Mouse (Mus musculus): Measurements from ENCODE around the gene Slc1a2. TPM values are rescaled to one million over a fixed set of nuclear protein-coding genes. Genes with fewer than 3 reads are reported as not detected.

The Slc1a2 gene
- polyA plus RNA-seq, 1 experiment from 2014 or later, result 26.7 TPM

DNA sequence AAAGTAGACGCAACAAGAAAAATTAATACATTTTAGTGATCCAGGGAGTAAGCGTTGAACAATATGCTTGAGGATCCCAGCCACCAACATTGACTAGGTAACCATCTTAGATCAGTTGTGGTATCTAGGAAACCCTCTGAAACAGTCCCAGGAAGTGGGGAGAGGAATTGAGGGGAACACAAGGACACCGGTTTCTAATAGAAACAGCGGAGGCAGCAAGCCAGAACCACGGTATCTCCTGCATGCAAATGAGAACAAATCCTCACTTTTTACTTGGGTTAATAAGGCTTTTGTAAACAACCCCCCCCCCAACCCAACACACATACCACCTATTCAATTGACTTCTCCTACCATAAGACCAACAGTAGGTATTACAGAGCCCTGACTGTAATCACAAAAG, 101.0 kb downstream of the Slc1a2 start:
- H3K27ac ChIP-seq, result no peak overlapping the region
- ATAC-seq (ENCODE audit: low FRiP score), result no peak
- no peaks in the 10 kb centered on the region for H3K4me1 ChIP-seq (replicated peaks; ENCODE audit: control insufficient read depth, insufficient read depth, low read length)
- no peak for DNase-seq (ENCODE audit: low spot score)
- H3K27me3 ChIP-seq (ENCODE audit: control insufficient read depth, insufficient read depth, low read length), result no peaks in the 10 kb centered on the region
- H3K4me3 ChIP-seq (replicated peaks; ENCODE audit: low read length), result no peak overlapping the region
- 83% methylated on average over 5 of the region's 5 CpGs for WGBS
- no peak overlapping the region for H3K9ac ChIP-seq
- no peak overlapping the region for H3K4me2 ChIP-seq (replicated peaks)
- peaks cover 53% of the 10 kb centered on the region for H3K36me3 ChIP-seq (replicated peaks; ENCODE audit: control insufficient read depth, insufficient read depth)
- H3K9me3 ChIP-seq (ENCODE audit: control insufficient read depth, low read length), result no peaks in the 10 kb centered on the region

DNA sequence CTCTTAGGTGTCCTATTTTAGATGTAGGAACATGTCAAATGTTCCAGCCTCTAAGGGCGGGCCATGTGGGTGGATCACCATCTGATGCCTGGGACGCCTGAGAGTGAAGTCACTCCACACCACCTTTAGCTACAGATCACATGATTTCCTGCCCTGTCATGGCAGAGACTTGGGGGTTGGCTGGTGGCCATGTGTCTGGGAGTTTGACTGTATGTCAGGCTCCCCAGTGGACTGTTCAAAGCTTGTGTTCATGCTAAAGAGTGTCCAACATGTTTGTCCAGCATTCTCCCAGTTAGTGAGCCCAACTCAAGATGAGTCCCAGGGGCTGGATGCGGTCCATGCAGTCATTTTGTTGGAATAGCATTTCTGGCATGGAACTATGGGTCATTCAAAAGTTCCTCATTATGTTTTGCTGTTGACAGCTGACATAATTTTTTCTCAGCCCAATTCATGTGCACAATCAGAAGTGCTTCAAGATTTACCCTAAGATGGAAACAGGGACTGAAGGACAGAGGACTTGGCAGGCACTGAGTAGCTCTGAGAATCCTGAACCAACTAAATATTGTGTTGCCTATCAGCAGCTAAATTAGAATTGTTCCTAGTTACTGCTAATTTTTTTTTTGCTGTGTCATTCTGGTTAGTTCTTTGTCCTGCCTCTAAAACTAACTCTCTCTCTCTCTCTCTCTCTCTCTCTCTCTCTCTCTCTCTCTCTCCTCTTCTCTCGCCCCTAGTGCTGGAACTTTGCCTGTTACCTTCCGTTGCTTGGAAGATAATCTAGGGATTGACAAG, 102.0 kb downstream of the Slc1a2 start:
- H3K9me3 ChIP-seq (ENCODE audit: control insufficient read depth, low read length), result no peaks in the 10 kb centered on the region
- no peak overlapping the region for H3K27ac ChIP-seq
- H3K9ac ChIP-seq, result no peak overlapping the region
- WGBS, result 84% methylated on average over 5 of the region's 5 CpGs
- ATAC-seq (ENCODE audit: low FRiP score) (no peak), DNase-seq (ENCODE audit: low spot score) (no peak)
- H3K36me3 ChIP-seq (replicated peaks; ENCODE audit: control insufficient read depth, insufficient read depth), result peaks cover 59% of the 10 kb centered on the region
- no peak overlapping the region for H3K4me2 ChIP-seq (replicated peaks)
- H3K4me3 ChIP-seq (replicated peaks; ENCODE audit: low read length), result no peak overlapping the region
- H3K27me3 ChIP-seq (ENCODE audit: control insufficient read depth, insufficient read depth, low read length), result no peaks in the 10 kb centered on the region
- no peaks in the 10 kb centered on the region for H3K4me1 ChIP-seq (replicated peaks; ENCODE audit: control insufficient read depth, insufficient read depth, low read length)

DNA sequence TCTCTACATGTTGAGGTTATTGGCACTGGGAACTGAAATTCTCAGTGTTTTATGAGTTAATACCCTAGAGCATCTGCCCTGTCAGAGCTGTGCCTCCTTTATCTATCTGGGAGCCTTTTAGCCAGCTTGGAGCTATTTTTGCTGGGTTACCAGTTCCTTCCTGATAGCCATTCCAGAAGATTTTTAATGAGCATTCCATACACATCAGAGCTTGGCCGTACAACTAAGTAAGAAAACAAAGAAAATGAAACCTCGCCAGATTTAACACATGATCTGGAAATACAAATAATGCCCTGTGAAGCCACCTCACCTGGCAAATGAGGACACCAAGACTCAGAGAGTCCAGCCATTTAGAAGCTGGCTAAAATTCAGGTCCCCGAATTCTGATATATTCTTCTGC, 104.7 kb downstream of the Slc1a2 start:
- DNase-seq (ENCODE audit: low spot score) (no peak), ATAC-seq (ENCODE audit: low FRiP score) (no peak)
- Histone ChIP-seq H3K4me3 (replicated peaks; ENCODE audit: low read length) (no peak overlapping the region), H3K36me3 (replicated peaks; ENCODE audit: control insufficient read depth, insufficient read depth) (peaks cover 49% of the 10 kb centered on the region), H3K27ac (no peak overlapping the region), H3K9me3 (ENCODE audit: control insufficient read depth, low read length) (no peaks in the 10 kb centered on the region), H3K27me3 (ENCODE audit: control insufficient read depth, insufficient read depth, low read length) (no peaks in the 10 kb centered on the region), H3K9ac (no peak overlapping the region), H3K4me1 (replicated peaks; ENCODE audit: control insufficient read depth, insufficient read depth, low read length) (no peaks in the 10 kb centered on the region), H3K4me2 (replicated peaks) (no peak overlapping the region)
- 90% methylated on average over 3 of the region's 3 CpGs for WGBS

DNA sequence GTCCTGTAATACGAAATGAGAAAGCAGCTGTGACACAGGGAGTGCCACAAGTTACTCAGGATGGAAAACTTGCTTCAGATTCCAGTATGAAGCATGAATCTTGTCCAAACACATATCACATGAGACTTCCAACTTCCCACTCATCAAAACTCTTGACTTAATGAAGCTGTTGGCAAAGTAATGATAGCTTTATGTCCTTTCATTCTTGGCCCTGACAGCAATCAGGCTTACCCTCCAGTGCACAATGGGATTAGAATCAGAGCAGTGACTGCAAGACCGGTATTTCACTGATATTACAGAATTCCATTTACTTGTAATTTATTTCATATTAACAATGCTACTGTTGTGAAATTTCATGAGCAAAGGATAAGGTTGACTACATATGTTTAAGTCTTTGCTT, 105.5 kb downstream of the Slc1a2 start:
- Histone ChIP-seq H3K4me1 (replicated peaks; ENCODE audit: control insufficient read depth, insufficient read depth, low read length) (no peaks in the 10 kb centered on the region), H3K27ac (no peak overlapping the region), H3K27me3 (ENCODE audit: control insufficient read depth, insufficient read depth, low read length) (no peaks in the 10 kb centered on the region), H3K9ac (no peak overlapping the region), H3K36me3 (replicated peaks; ENCODE audit: control insufficient read depth, insufficient read depth) (peaks cover 55% of the 10 kb centered on the region), H3K9me3 (ENCODE audit: control insufficient read depth, low read length) (no peaks in the 10 kb centered on the region), H3K4me2 (replicated peaks) (no peak overlapping the region), H3K4me3 (replicated peaks; ENCODE audit: low read length) (no peak overlapping the region)
- 88% methylated on average over 2 of the region's 2 CpGs for WGBS
- no peak for ATAC-seq (ENCODE audit: low FRiP score)
- no peak for DNase-seq (ENCODE audit: low spot score)

DNA sequence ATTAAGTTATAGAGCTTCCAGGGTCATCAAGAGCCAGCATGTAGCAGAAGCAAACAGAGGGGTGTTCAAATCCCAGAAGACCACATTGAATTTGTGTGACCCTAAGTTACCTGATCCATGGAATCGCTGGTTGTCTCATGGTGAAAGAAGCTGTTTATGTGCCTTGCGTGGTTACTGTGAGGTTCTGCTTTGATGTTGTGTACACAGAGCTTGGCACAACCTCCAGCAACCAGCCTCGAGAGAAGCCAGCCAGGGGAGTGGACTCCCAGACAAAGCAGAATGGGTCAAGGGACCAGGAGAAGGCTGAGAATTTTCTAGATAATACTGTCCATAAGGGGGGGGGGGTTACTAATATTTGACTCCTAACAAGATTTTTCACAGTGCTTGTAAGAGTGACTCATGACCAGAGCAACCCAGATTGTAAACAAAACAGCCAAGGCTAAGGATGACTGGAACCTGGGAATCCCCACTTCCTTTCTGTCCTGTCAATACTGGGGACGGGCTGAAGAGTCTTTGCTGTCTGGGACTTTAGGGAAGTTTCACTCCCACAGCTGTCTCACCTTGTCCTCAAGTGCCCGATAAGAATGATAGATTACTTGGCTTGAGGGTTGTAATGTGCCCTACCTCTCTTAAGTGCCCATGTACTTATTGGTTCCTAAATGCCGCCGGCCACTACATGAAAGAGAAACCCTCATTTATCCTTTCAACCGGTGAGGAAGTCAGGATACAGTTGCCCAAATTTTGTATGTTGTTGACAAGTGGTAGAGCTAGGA, 106.3 kb downstream of the Slc1a2 start:
- Histone ChIP-seq H3K4me1 (replicated peaks; ENCODE audit: control insufficient read depth, insufficient read depth, low read length) (no peaks in the 10 kb centered on the region), H3K27ac (no peak overlapping the region), H3K4me2 (replicated peaks) (no peak overlapping the region), H3K9me3 (ENCODE audit: control insufficient read depth, low read length) (no peaks in the 10 kb centered on the region), H3K4me3 (replicated peaks; ENCODE audit: low read length) (no peak overlapping the region), H3K27me3 (ENCODE audit: control insufficient read depth, insufficient read depth, low read length) (no peaks in the 10 kb centered on the region), H3K36me3 (replicated peaks; ENCODE audit: control insufficient read depth, insufficient read depth) (peaks cover 62% of the 10 kb centered on the region), H3K9ac (no peak overlapping the region)
- ATAC-seq (ENCODE audit: low FRiP score) (no peak), DNase-seq (ENCODE audit: low spot score) (no peak)
- WGBS, result 90% methylated on average over 8 of the region's 8 CpGs

DNA sequence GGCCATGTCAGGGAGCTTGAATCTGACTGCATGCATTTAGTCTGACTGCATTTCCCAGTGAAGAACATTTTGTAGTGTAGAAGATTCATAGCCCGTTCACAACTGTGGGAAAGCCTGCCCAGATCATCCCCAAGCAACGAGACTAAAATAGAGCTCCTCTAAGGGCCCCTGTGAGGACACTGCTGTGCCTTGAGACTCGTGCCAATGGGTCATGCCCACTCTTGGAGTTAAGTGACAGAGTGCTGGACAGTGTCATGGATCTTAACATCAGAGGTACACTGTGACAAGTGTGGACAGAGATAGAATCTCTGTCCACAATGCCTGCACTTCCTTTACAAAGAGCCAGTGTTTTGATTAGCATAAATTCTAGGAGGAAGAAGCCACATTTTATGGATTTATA, 109.8 kb downstream of the Slc1a2 start:
- Histone ChIP-seq H3K4me2 (replicated peaks) (no peak overlapping the region), H3K9ac (no peak overlapping the region), H3K27ac (no peak overlapping the region), H3K27me3 (ENCODE audit: control insufficient read depth, insufficient read depth, low read length) (no peaks in the 10 kb centered on the region), H3K4me1 (replicated peaks; ENCODE audit: control insufficient read depth, insufficient read depth, low read length) (no peaks in the 10 kb centered on the region), H3K4me3 (replicated peaks; ENCODE audit: low read length) (no peak overlapping the region), H3K9me3 (ENCODE audit: control insufficient read depth, low read length) (no peaks in the 10 kb centered on the region), H3K36me3 (replicated peaks; ENCODE audit: control insufficient read depth, insufficient read depth) (peaks cover 54% of the 10 kb centered on the region)
- DNase-seq (ENCODE audit: low spot score) (no peak), ATAC-seq (ENCODE audit: low FRiP score) (no peak)
- 80% methylated on average over 3 of the region's 3 CpGs for WGBS

DNA sequence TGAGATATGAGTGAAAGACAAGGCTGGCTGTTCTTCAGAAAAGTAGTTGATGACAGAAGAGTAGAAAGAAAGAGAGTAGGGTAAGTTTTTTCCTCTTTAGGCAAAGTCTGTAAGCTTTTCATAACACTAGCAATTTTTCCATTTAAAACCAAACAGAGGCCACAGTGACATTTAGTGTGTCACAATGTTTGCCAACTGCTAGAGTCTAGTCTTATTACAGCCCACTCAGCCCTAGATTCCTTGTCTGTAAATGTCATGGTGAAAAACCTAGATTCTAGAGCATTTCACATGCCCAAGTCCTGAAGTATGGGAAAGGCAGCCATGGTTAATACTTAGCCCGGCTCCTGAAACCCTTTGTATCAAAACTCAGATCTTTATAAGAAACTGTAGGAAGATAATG, 112.8 kb downstream of the Slc1a2 start:
- peaks cover 47% of the 10 kb centered on the region for H3K36me3 ChIP-seq (replicated peaks; ENCODE audit: control insufficient read depth, insufficient read depth)
- WGBS, result 94% methylated on average over 1 of the region's 1 CpGs

DNA sequence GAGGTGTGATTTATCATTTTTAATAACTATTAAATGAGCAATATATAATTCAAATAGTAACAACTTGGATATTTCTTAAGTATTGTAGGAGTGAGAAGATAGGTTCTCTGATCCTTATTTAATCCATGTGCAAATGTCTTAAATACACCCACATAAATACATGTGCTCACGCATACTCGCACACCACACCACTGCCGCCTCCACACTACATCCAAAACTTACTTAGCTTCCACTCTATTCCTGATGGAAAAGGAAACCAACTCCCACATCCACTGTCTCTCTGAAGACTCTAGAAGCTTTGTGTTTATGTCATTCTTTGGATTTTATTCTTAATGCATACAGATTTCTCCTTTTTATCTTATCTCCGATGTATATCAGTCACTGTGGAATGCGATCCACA, 113.8 kb downstream of the Slc1a2 start:
- Histone ChIP-seq H3K27me3 (ENCODE audit: control insufficient read depth, insufficient read depth, low read length) (no peaks in the 10 kb centered on the region), H3K4me2 (replicated peaks) (no peak overlapping the region), H3K4me1 (replicated peaks; ENCODE audit: control insufficient read depth, insufficient read depth, low read length) (no peaks in the 10 kb centered on the region), H3K27ac (no peak overlapping the region), H3K36me3 (replicated peaks; ENCODE audit: control insufficient read depth, insufficient read depth) (peaks cover 49% of the 10 kb centered on the region), H3K4me3 (replicated peaks; ENCODE audit: low read length) (no peak overlapping the region), H3K9me3 (ENCODE audit: control insufficient read depth, low read length) (no peaks in the 10 kb centered on the region), H3K9ac (no peak overlapping the region)
- no peak for ATAC-seq (ENCODE audit: low FRiP score)
- WGBS, result 94% methylated on average over 5 of the region's 5 CpGs
- no peak for DNase-seq (ENCODE audit: low spot score)

More for the DNA sequence above, 112.8 kb downstream of the Slc1a2 start:
- ATAC-seq (ENCODE audit: low FRiP score), result no peak
- Histone ChIP-seq H3K9me3 (ENCODE audit: control insufficient read depth, low read length) (no peaks in the 10 kb centered on the region), H3K9ac (no peak overlapping the region), H3K27ac (no peak overlapping the region), H3K4me2 (replicated peaks) (no peak overlapping the region), H3K27me3 (ENCODE audit: control insufficient read depth, insufficient read depth, low read length) (no peaks in the 10 kb centered on the region), H3K4me1 (replicated peaks; ENCODE audit: control insufficient read depth, insufficient read depth, low read length) (no peaks in the 10 kb centered on the region), H3K4me3 (replicated peaks; ENCODE audit: low read length) (no peak overlapping the region)
- DNase-seq (ENCODE audit: low spot score), result no peak

DNA sequence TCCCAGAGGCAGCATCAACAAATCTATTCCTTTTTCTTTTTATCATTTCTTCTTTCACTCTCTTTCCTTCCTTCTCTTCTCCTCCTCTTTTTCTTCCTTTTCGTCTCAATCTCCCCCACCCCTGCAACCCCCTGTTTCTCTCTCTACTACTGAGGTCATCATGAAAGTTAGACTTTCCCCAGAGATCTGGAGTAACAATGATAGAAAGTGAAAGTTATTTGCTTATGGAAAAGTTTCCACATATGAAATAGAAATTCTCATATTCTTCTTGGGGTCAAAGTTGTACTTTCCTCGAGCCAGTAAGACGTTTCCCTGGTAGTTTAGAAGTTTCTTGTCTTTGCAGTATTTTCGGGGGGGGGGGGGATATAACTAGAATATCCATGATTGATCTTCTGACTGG, 116.2 kb downstream of the Slc1a2 start:
- DNase-seq (ENCODE audit: low spot score), result no peak
- WGBS, result 84% methylated on average over 4 of the region's 4 CpGs
- no peak overlapping the region for H3K9ac ChIP-seq
- H3K4me2 ChIP-seq (replicated peaks), result no peak overlapping the region
- no peak overlapping the region for H3K27ac ChIP-seq
- H3K27me3 ChIP-seq (ENCODE audit: control insufficient read depth, insufficient read depth, low read length), result no peaks in the 10 kb centered on the region
- H3K4me3 ChIP-seq (replicated peaks; ENCODE audit: low read length), result no peak overlapping the region
- H3K4me1 ChIP-seq (replicated peaks; ENCODE audit: control insufficient read depth, insufficient read depth, low read length), result no peaks in the 10 kb centered on the region
- peaks cover 49% of the 10 kb centered on the region for H3K36me3 ChIP-seq (replicated peaks; ENCODE audit: control insufficient read depth, insufficient read depth)
- no peaks in the 10 kb centered on the region for H3K9me3 ChIP-seq (ENCODE audit: control insufficient read depth, low read length)
- no peak for ATAC-seq (ENCODE audit: low FRiP score)

Measured in hindbrain, embryonic 14.5 days (tissue).